Mouse (Mus musculus) erythroblast, embryonic 14.5 days (primary cell): Measurements from ENCODE around the gene Prr13. TPM values are rescaled to one million over a fixed set of nuclear protein-coding genes. Genes with fewer than 3 reads are reported as not detected.

ENCODE experiments used
- H3K27me3 ChIP-seq: 2 replicates; pipeline ENCODE4 v1.6.1; 2012; ENCODE audit warnings: inconsistent platforms; ENCODE audit not compliant: control insufficient read depth
- H3K36me3 ChIP-seq: 2 replicates; pipeline ENCODE4 v1.6.1; 2012; ENCODE audit warnings: mild to moderate bottlenecking, inconsistent platforms; ENCODE audit not compliant: control insufficient read depth
- H3K4me1 ChIP-seq: 2 replicates; pipeline ENCODE4 v1.6.1; 2012; ENCODE audit warnings: inconsistent platforms; ENCODE audit not compliant: control insufficient read depth
- H3K4me3 ChIP-seq: replicated peaks from 2 replicates; pipeline ENCODE3; 2012; ENCODE audit warnings: moderate library complexity, mild to moderate bottlenecking, inconsistent platforms
- H3K9me3 ChIP-seq: 2 replicates; pipeline ENCODE4 v1.6.1; 2012; ENCODE audit warnings: low read length, inconsistent platforms, mixed read lengths; ENCODE audit not compliant: control insufficient read depth
- GATA1 ChIP-seq: IDR thresholded peaks from 2 replicates; pipeline ENCODE4 v1.6.1; 2012; ENCODE audit warnings: low read length, inconsistent platforms, mixed read lengths
- TAL1 ChIP-seq: IDR thresholded peaks from 3 replicates; pipeline ENCODE4 v1.6.1; 2012; ENCODE audit warnings: low read length, inconsistent platforms, mixed read lengths
- polyA plus RNA-seq: library from polyadenylated mRNA; stranded (reverse); fragments of >175 nt; gene quantifications from 2 replicates; pipeline ENCODE4 v1.2.3, GENCODE M21; 2012

Prr13 gene
- polyA plus RNA-seq, 1 experiment = 28.4 TPM

GRCm38 (mm10) chr15:102499851-102500250 lies 41.0 kb downstream of the Prr13 start:
- Histone ChIP-seq H3K4me3 (no peak overlapping the region), H3K4me1 (peaks cover 5% of the 10 kb centered on the region), H3K9me3 (no peaks in the 10 kb centered on the region), H3K36me3 (peaks cover 97% of the 10 kb centered on the region), H3K27me3 (no peaks in the 10 kb centered on the region)
- no peak for TF ChIP-seq GATA1
- no peak for TF ChIP-seq TAL1

DNA sequence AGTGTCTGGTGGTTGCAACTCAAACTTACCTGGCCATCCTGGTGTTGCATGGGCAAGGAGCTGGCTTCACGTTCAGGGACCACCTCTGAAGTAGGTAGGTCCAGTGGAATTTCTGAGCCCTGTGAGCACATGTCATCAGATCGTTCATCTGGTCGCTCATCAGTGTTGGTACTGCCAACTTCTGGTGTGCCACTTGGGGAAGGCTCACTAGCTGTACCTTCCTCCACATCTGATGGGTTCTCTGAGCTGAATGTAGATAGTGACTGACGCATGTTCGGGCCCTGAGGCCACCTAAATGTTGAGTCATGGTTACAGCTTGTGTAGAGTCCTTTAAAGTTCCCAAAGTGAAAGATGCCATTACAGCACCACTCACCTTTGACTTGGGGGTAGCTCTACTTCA lies 41.7 kb downstream of the Prr13 start:
- H3K36me3 ChIP-seq = peaks cover 95% of the 10 kb centered on the region
- H3K4me1 ChIP-seq = peaks cover 5% of the 10 kb centered on the region
- H3K27me3 ChIP-seq = no peaks in the 10 kb centered on the region
- no peaks in the 10 kb centered on the region for H3K9me3 ChIP-seq
- H3K4me3 ChIP-seq = no peak overlapping the region
- TF ChIP-seq TAL1 = no peak
- TF ChIP-seq GATA1 = no peak

DNA sequence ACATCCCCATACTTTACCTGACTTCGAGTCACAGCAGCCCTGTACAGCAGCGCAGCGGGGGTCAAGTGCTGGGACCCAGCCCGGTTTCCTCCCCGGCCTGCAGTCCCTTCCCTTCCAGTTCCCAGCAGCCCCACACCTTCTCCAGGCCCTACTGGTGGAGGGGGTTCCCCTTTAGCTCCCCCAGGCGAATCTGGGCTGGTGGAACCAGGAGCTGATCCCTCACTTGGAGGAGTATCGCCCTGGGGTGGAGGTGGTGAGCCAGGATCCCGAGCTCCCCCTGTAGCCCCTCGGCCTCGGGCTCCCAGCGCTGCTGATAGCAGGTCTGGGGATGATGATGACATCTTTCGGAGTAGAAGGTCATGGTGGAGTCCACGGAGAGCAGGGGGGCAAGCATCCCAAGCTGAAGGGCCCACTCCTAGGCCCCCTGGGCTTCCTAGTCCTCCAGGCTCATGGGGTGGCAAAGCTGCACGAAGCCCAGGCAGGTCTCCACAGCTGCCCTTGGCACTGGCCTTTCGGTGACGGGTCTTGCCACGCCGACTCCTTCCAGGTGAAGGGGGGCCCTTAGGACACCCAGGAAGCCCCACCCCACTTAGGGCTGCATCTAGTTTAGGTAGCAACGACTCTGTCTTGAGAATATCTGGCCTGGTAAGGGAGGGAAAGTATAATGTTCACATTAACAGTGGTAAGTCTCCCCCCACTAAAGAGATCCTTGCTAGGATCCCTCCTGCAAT lies 42.4 kb downstream of the Prr13 start:
- Histone ChIP-seq H3K4me3 (no peak overlapping the region), H3K36me3 (peaks cover 88% of the 10 kb centered on the region), H3K4me1 (peaks cover 5% of the 10 kb centered on the region), H3K27me3 (no peaks in the 10 kb centered on the region), H3K9me3 (no peaks in the 10 kb centered on the region)
- TF ChIP-seq TAL1 (no peak), GATA1 (no peak)

GRCm38 (mm10) chr15:102502254-102502840 lies 43.5 kb downstream of the Prr13 start:
- Histone ChIP-seq H3K4me1 (peaks cover 5% of the 10 kb centered on the region), H3K27me3 (no peaks in the 10 kb centered on the region; the same call in 1 of the 2 replicates), H3K36me3 (peaks cover 78% of the 10 kb centered on the region), H3K9me3 (no peaks in the 10 kb centered on the region), H3K4me3 (no peak overlapping the region)
- TF ChIP-seq TAL1 (no peak), GATA1 (no peak)

GRCm38 (mm10) chr15:102503447-102503846 lies 44.6 kb downstream of the Prr13 start, which contains the start of gene Gm10337:
Gm10337 (plus strand) TSS chr15:102503722.
- Histone ChIP-seq H3K4me1 (peaks cover 5% of the 10 kb centered on the region), H3K27me3 (peaks cover 3% of the 10 kb centered on the region), H3K36me3 (peaks cover 67% of the 10 kb centered on the region), H3K9me3 (no peaks in the 10 kb centered on the region), H3K4me3 (no peak within 1 kb of the TSS)
- TF ChIP-seq TAL1 (no peak), GATA1 (no peak)

- H3K4me3 ChIP-seq = no peak overlapping the region
- peaks cover 5% of the 10 kb centered on the region for H3K4me1 ChIP-seq
- H3K36me3 ChIP-seq = peaks cover 60% of the 10 kb centered on the region
- TF ChIP-seq GATA1 = no peak
- TF ChIP-seq TAL1 = no peak
- peaks cover 6% of the 10 kb centered on the region for H3K27me3 ChIP-seq
- no peaks in the 10 kb centered on the region for H3K9me3 ChIP-seq
Observed at GRCm38 (mm10) chr15:102503924-102504782, 45.3 kb downstream of the Prr13 start.

DNA sequence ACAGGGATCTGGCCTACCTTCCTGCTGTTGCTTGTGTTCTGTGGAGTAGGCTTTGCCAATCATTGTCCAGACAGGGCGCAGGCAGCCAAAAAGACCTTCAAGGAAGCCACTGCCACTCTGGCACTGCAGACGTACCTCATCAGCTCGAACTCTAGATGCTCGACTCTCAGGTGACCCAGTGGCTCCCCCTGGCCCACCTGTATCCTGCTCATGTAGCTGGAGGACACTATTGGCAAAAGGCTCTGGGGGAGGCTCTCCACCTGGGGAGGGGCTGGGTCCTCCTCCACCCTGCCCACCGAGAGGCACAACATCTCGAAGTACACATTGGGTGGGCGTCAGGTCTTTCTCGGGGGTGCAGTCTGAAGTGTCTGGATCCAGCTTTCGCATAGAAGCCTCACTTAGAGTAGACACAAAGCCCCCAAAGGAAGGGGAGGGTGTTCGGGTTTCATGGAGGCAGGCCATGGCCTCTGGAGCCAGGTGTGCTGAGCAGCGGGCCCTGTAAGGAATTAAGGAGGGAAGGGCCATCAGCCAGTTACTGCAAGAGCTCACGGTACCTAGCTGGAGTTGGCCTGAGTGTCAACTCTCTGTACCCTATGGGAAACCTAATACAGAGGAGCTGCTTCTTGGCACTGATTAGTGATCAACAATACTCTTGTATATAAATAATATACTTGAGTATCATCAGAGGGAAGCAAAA lies 46.4 kb downstream of the Prr13 start:
- no peak overlapping the region for H3K4me3 ChIP-seq
- peaks cover 17% of the 10 kb centered on the region for H3K27me3 ChIP-seq
- TF ChIP-seq GATA1 (no peak), TAL1 (no peak)
- H3K4me1 ChIP-seq = peaks cover 8% of the 10 kb centered on the region
- H3K9me3 ChIP-seq = no peaks in the 10 kb centered on the region
- peaks cover 49% of the 10 kb centered on the region for H3K36me3 ChIP-seq

GRCm38 (mm10) chr15:102505770-102506463 lies 47.1 kb downstream of the Prr13 start:
- Histone ChIP-seq H3K36me3 (peaks cover 42% of the 10 kb centered on the region), H3K9me3 (no peaks in the 10 kb centered on the region), H3K4me3 (no peak overlapping the region), H3K4me1 (peaks cover 15% of the 10 kb centered on the region), H3K27me3 (peaks cover 24% of the 10 kb centered on the region)
- TF ChIP-seq GATA1 = no peak
- TF ChIP-seq TAL1 = no peak
